Mouse (Mus musculus) E14TG2a.4 (cell line): ENCODE results near the gene Ablim1.
"Not testable (repeated sequence)": the region's sequence is repeated elsewhere in the genome, so short reads cannot be mapped to it uniquely, and the experiment has no call there.

ENCODE experiments used
- CTCF ChIP-seq: conservative IDR thresholded peaks from 2 replicates; pipeline ENCODE4 v1.5.1; 2014; ENCODE audit warnings: low read length
- NANOG ChIP-seq: IDR thresholded peaks from 2 replicates; pipeline ENCODE4 v1.6.1; 2014; ENCODE audit warnings: borderline replicate concordance, low read length, mixed read lengths
- POU5F1 ChIP-seq: IDR thresholded peaks from 2 replicates; pipeline ENCODE4 v1.6.1; 2014; ENCODE audit warnings: low read length, borderline replicate concordance

GRCm38 (mm10) chr19:57135654-57136053 is 179.1 kb downstream of the Ablim1 start:
- not testable (repeated sequence) for TF ChIP-seq CTCF, POU5F1, NANOG
